Mouse (Mus musculus): Measurements from ENCODE around the gene Drosha. TPM values are rescaled to one million over a fixed set of nuclear protein-coding genes. Genes with fewer than 3 reads are reported as not detected.
A peak's percentile ranks its signal among the peaks of the same experiment; 100 is the strongest.

Gene Drosha
- polyA plus RNA-seq, 1 experiment, result 50.5 TPM

DNA sequence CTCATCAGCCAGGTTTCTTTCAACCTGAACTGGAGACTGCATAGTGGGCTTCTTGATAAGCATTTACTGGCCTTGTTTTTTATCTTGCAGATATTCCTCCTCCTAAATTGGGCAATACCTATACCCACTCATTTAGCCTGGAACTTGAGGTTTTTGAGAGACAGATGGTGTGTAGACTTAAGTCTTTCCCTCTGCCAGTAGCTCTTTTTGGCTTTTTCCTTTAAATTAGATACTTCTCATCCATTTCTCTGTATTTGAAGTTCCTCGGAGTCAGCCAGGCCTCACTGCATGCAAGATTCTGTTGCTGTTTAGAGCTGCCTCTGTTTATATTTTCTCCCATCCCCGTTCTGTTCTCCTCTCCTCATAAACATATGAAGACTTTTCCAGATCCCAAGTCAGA, 51.7 kb downstream of the Drosha start:
- Histone ChIP-seq H3K27ac (ENCODE audit: insufficient read depth, low read length) (0 out of 2 replicates have a peak overlapping the region, but pooled peaks have one; percentile 32), H3K4me1 (ENCODE audit: control insufficient read depth, insufficient read depth, low read length) (peaks cover 8% of the 10 kb centered on the region), H3K4me3 (ENCODE audit: insufficient read depth, low read length) (no peak overlapping the region)
- TF ChIP-seq CTCF (IDR thresholded peaks at IDR 0.05; ENCODE audit: extremely low read depth, insufficient read depth, low read length), result no peak
- TF ChIP-seq POLR2A (IDR thresholded peaks at IDR 0.05; ENCODE audit: extremely low read depth, insufficient read depth, low read length), result no peak

DNA sequence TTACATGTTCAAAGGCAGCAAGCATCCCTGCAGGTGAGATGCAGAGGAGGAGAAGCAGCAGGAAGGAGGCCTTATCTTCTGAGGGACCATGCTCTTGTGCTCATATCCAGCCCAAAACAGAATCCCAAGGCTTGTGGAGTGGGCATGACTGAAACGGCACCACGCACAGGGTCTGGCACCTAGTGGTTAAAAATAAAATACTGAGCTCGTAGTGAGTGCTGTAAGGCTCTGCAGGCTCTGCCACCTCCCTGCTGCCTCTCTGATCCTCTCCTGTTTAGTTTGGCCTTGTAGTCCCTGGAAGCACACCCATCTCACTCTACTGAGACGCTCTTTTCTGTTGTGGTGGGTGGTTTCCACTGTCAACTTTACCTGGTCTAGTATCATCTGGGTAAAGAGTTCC, 52.3 kb downstream of the Drosha start:
- Histone ChIP-seq H3K4me3 (ENCODE audit: insufficient read depth, low read length) (no peak overlapping the region), H3K27ac (ENCODE audit: insufficient read depth, low read length) (no peak overlapping the region), H3K4me1 (ENCODE audit: control insufficient read depth, insufficient read depth, low read length) (peaks cover 8% of the 10 kb centered on the region)
- TF ChIP-seq CTCF (IDR thresholded peaks at IDR 0.05; ENCODE audit: extremely low read depth, insufficient read depth, low read length) (no peak), POLR2A (IDR thresholded peaks at IDR 0.05; ENCODE audit: extremely low read depth, insufficient read depth, low read length) (no peak)

- H3K4me1 ChIP-seq (ENCODE audit: control insufficient read depth, insufficient read depth, low read length), result peaks cover 8% of the 10 kb centered on the region
- no peak for TF ChIP-seq CTCF (IDR thresholded peaks at IDR 0.05; ENCODE audit: extremely low read depth, insufficient read depth, low read length)
- no peak for TF ChIP-seq POLR2A (IDR thresholded peaks at IDR 0.05; ENCODE audit: extremely low read depth, insufficient read depth, low read length)
- no peak overlapping the region for H3K27ac ChIP-seq (ENCODE audit: insufficient read depth, low read length)
- no peak overlapping the region for H3K4me3 ChIP-seq (ENCODE audit: insufficient read depth, low read length)
These were observed 53.3 kb downstream of the Drosha start for GRCm38 (mm10) chr15:12877934-12878333.

- Histone ChIP-seq H3K27ac (ENCODE audit: insufficient read depth, low read length) (no peak overlapping the region), H3K4me3 (ENCODE audit: insufficient read depth, low read length) (no peak overlapping the region), H3K4me1 (ENCODE audit: control insufficient read depth, insufficient read depth, low read length) (peaks cover 8% of the 10 kb centered on the region)
- TF ChIP-seq CTCF (IDR thresholded peaks at IDR 0.05; ENCODE audit: extremely low read depth, insufficient read depth, low read length) (peak; percentile 17; the same call in 1 of the 2 replicates), POLR2A (IDR thresholded peaks at IDR 0.05; ENCODE audit: extremely low read depth, insufficient read depth, low read length) (no peak)
These were observed 54.0 kb downstream of the Drosha start for GRCm38 (mm10) chr15:12878581-12878980.

DNA sequence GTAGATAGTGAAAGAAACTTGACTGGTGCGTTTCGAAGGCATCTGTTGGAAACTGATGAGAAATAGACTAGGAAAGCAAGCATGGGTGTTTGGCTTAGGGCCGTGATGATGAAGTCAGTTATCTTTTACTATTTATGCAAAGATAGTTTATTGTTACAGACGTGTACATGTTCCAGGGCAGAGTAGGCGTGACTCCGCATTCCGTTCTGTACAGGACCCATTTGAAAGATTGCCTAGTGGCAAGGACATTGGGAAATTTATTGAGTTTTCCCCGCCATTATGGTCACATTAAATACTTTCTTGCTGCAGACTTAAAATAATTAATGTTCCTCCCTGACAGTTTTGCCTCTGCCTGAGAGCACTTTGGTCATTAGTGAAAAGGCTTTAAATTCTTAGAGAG, 55.3 kb downstream of the Drosha start:
- peaks cover 8% of the 10 kb centered on the region for H3K4me1 ChIP-seq (ENCODE audit: control insufficient read depth, insufficient read depth, low read length)
- H3K27ac ChIP-seq (ENCODE audit: insufficient read depth, low read length), result no peak overlapping the region
- TF ChIP-seq POLR2A (IDR thresholded peaks at IDR 0.05; ENCODE audit: extremely low read depth, insufficient read depth, low read length), result no peak
- TF ChIP-seq CTCF (IDR thresholded peaks at IDR 0.05; ENCODE audit: extremely low read depth, insufficient read depth, low read length), result no peak
- H3K4me3 ChIP-seq (ENCODE audit: insufficient read depth, low read length), result no peak overlapping the region

- no peak overlapping the region for H3K4me3 ChIP-seq (ENCODE audit: insufficient read depth, low read length)
- TF ChIP-seq POLR2A (IDR thresholded peaks at IDR 0.05; ENCODE audit: extremely low read depth, insufficient read depth, low read length), result no peak
- TF ChIP-seq CTCF (IDR thresholded peaks at IDR 0.05; ENCODE audit: extremely low read depth, insufficient read depth, low read length), result no peak
- H3K4me1 ChIP-seq (ENCODE audit: control insufficient read depth, insufficient read depth, low read length), result 0 out of 2 replicates have a peak, but pooled peaks cover 1% of the 10 kb centered on the region
- H3K27ac ChIP-seq (ENCODE audit: insufficient read depth, low read length), result no peak overlapping the region
These were observed 60.2 kb downstream of the Drosha start for GRCm38 (mm10) chr15:12884855-12885254.

DNA sequence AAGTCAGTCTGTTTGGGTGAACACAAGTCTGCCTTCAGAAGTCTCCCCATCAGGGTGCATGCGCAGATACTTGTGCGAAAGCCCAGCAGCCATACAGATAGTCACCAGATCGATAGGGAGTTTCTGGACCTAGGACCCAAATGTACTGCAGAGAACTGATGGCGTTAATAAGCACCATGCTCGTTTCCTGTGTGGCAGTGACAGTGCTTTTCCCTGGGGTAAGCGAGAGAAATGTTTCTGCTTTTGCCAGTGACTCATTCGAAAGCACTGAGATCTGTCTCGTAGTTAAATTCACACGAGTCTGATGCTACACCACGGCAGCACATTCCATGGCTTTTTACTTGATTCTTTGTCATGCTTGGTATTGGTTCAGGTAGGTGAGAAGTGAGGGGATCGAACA, 60.7 kb downstream of the Drosha start:
- Histone ChIP-seq H3K4me3 (ENCODE audit: insufficient read depth, low read length) (no peak overlapping the region), H3K27ac (ENCODE audit: insufficient read depth, low read length) (no peak overlapping the region), H3K4me1 (ENCODE audit: control insufficient read depth, insufficient read depth, low read length) (0 out of 2 replicates have a peak, but pooled peaks cover 1% of the 10 kb centered on the region)
- TF ChIP-seq CTCF (IDR thresholded peaks at IDR 0.05; ENCODE audit: extremely low read depth, insufficient read depth, low read length) (no peak), POLR2A (IDR thresholded peaks at IDR 0.05; ENCODE audit: extremely low read depth, insufficient read depth, low read length) (no peak)

DNA sequence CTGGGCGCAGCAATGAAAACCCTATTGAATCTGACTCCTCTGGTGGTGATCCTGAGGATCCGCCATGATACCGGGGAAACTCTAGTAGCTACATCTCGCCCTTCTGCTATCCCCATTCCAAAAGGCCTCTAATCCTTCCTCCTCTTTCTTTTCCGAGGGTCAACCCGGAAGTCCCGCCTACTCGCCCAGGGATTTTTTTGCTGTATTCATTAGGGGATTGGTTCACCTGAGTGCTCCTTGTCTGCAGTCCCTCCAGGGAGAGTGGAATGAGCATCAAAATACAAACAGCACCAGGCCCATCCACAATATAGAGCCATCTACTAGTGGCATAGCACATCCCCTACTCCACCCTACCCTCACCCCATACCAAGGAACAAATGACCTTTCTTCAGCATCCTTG, 62.6 kb downstream of the Drosha start:
- no peak overlapping the region for H3K4me3 ChIP-seq (ENCODE audit: insufficient read depth, low read length)
- TF ChIP-seq CTCF (IDR thresholded peaks at IDR 0.05; ENCODE audit: extremely low read depth, insufficient read depth, low read length), result no peak
- no peak for TF ChIP-seq POLR2A (IDR thresholded peaks at IDR 0.05; ENCODE audit: extremely low read depth, insufficient read depth, low read length)
- H3K4me1 ChIP-seq (ENCODE audit: control insufficient read depth, insufficient read depth, low read length), result 0 out of 2 replicates have a peak, but pooled peaks cover 1% of the 10 kb centered on the region
- no peak overlapping the region for H3K27ac ChIP-seq (ENCODE audit: insufficient read depth, low read length)

DNA sequence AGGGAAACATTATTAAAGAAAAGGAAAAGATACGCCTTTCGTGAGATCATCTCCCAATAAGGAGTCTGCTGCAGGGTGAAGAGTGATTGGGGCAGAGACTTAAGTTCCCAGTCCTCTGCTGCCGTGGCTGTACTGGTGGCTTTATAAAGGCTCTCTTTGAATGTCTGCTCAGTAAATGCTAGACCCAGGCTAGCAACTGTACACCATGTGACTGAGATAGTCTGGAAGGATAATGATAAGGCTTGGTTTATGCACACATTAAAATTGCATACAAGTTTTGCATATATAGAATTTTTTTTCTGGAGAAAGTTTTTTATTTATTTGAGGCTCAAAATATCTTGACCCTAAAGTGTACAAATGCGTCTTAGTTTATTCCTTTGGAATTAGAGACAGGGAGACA, 63.7 kb downstream of the Drosha start:
- H3K27ac ChIP-seq (ENCODE audit: insufficient read depth, low read length), result no peak overlapping the region
- H3K4me3 ChIP-seq (ENCODE audit: insufficient read depth, low read length), result no peak overlapping the region
- TF ChIP-seq POLR2A (IDR thresholded peaks at IDR 0.05; ENCODE audit: extremely low read depth, insufficient read depth, low read length), result no peak
- no peak for TF ChIP-seq CTCF (IDR thresholded peaks at IDR 0.05; ENCODE audit: extremely low read depth, insufficient read depth, low read length)
- 0 out of 2 replicates have a peak, but pooled peaks cover 1% of the 10 kb centered on the region for H3K4me1 ChIP-seq (ENCODE audit: control insufficient read depth, insufficient read depth, low read length)

- peaks cover 3% of the 10 kb centered on the region; the same call in 1 of the 2 replicates for H3K4me1 ChIP-seq (ENCODE audit: control insufficient read depth, insufficient read depth, low read length)
- no peak overlapping the region for H3K4me3 ChIP-seq (ENCODE audit: insufficient read depth, low read length)
- TF ChIP-seq CTCF (IDR thresholded peaks at IDR 0.05; ENCODE audit: extremely low read depth, insufficient read depth, low read length) (no peak), POLR2A (IDR thresholded peaks at IDR 0.05; ENCODE audit: extremely low read depth, insufficient read depth, low read length) (no peak)
- H3K27ac ChIP-seq (ENCODE audit: insufficient read depth, low read length), result no peak overlapping the region
These were observed 65.3 kb downstream of the Drosha start for GRCm38 (mm10) chr15:12889909-12890308.

Data from cortical plate, adult 2 months (tissue).